Mouse (Mus musculus) midbrain, embryonic 16.5 days (tissue): ENCODE data around the gene Wdfy3. TPM values are rescaled to one million over a fixed set of nuclear protein-coding genes. Genes with fewer than 3 reads are reported as not detected.

Experiments
- ATAC-seq: fragments of 200-750 bp; cut with Nextera tagmentation; 2 replicates; pipeline ENCODE4 v1.8.0; 2017; ENCODE audit warnings: moderate TSS enrichment
- H3K27ac ChIP-seq: fragments of 300-500 bp; sonication (generic); 2 replicates; pipeline ENCODE4 v1.5.1; 2014; ENCODE audit warnings: mild to moderate bottlenecking, low read length, mixed read lengths
- H3K27me3 ChIP-seq: fragments of 300-500 bp; sonication (generic); 2 replicates; pipeline ENCODE4 v1.6.1; 2014; ENCODE audit warnings: low read depth, low read length, mixed read lengths; ENCODE audit not compliant: control insufficient read depth, insufficient read depth
- H3K36me3 ChIP-seq: fragments of 300-500 bp; sonication (generic); 2 replicates; pipeline ENCODE4 v1.6.1; 2014; ENCODE audit warnings: mild to moderate bottlenecking, low read length, moderate library complexity, mixed read lengths; ENCODE audit not compliant: control insufficient read depth, insufficient read depth
- H3K4me1 ChIP-seq: fragments of 300-500 bp; sonication (generic); 2 replicates; pipeline ENCODE4 v1.6.1; 2014; ENCODE audit warnings: mild to moderate bottlenecking, low read length, mixed read lengths; ENCODE audit not compliant: control insufficient read depth, insufficient read depth
- H3K4me2 ChIP-seq: fragments of 300-500 bp; sonication (generic); 2 replicates; pipeline ENCODE4 v1.6.1; 2014; ENCODE audit warnings: mild to moderate bottlenecking, low read length, mixed read lengths
- H3K4me3 ChIP-seq: fragments of 300-500 bp; sonication (generic); 2 replicates; pipeline ENCODE4 v1.5.1; 2014; ENCODE audit warnings: low read depth, mild to moderate bottlenecking, low read length, moderate library complexity, mixed read lengths
- H3K9ac ChIP-seq: fragments of 300-500 bp; sonication (generic); 2 replicates; pipeline ENCODE4 v1.6.1; 2014; ENCODE audit warnings: low read depth, low read length, mixed read lengths
- H3K9me3 ChIP-seq: fragments of 300-500 bp; sonication (generic); replicated peaks from 2 replicates; pipeline ENCODE4 v1.6.1; 2014; ENCODE audit warnings: mild to moderate bottlenecking, low read length, mixed read lengths; ENCODE audit not compliant: control insufficient read depth, poor library complexity, severe bottlenecking
- WGBS: fragments of 180-500 bp; shearing (Covaris S2); extraction: QIAGEN DNeasy Blood & Tissue Kit; methylation state at CpG from one replicate; pipeline ENCODE4 v1.1.7; 2014; 5-methylcytosine and 5-hydroxymethylcytosine counted together
- polyA plus RNA-seq: library from polyadenylated mRNA; unstranded; fragments of >200 nt; fragmentation: Nextera tagmentation; extraction: Ambion mirVana; gene quantifications from 2 replicates; pipeline ENCODE4 v1.2.1, GENCODE M21; 2015

Wdfy3 gene
- polyA plus RNA-seq, 1 experiment from 2014 or later = 27.0 TPM

- Histone ChIP-seq H3K9me3 (no peaks in the 10 kb centered on the region), H3K4me3 (no peak overlapping the region), H3K9ac (no peak overlapping the region), H3K27ac (no peak overlapping the region), H3K36me3 (no peaks in the 10 kb centered on the region), H3K4me2 (no peak overlapping the region), H3K27me3 (no peaks in the 10 kb centered on the region), H3K4me1 (no peaks in the 10 kb centered on the region)
- no peak for ATAC-seq
- WGBS = 90% methylated on average over 8 of the region's 8 CpGs
These were observed 23.1 kb downstream of the Wdfy3 start for GRCm38 (mm10) chr5:102046617-102047116.

- H3K27ac ChIP-seq = no peak overlapping the region
- H3K9ac ChIP-seq = no peak overlapping the region
- ATAC-seq = no peak; the same call in 1 of the 2 replicates
- H3K4me2 ChIP-seq = no peak overlapping the region
- H3K36me3 ChIP-seq = 0 out of 2 replicates have a peak, but pooled peaks cover under 1% of the 10 kb centered on the region
- no peak overlapping the region for H3K4me3 ChIP-seq
- no peaks in the 10 kb centered on the region for H3K9me3 ChIP-seq
- H3K4me1 ChIP-seq = no peaks in the 10 kb centered on the region
- 79% methylated on average over 13 of the region's 13 CpGs for whole genome bisulfite sequencing
- no peaks in the 10 kb centered on the region for H3K27me3 ChIP-seq
These were observed 23.8 kb downstream of the Wdfy3 start for GRCm38 (mm10) chr5:102045636-102046616.

GRCm38 (mm10) chr5:102045177-102045576 lies 24.5 kb downstream of the Wdfy3 start:
- Histone ChIP-seq H3K4me2 (no peak overlapping the region), H3K36me3 (peaks cover 7% of the 10 kb centered on the region; the same call in 1 of the 2 replicates), H3K27me3 (no peaks in the 10 kb centered on the region), H3K9me3 (no peaks in the 10 kb centered on the region), H3K4me1 (no peaks in the 10 kb centered on the region), H3K27ac (no peak overlapping the region), H3K9ac (no peak overlapping the region), H3K4me3 (no peak overlapping the region)
- WGBS = 91% methylated on average over 8 of the region's 8 CpGs
- no peak for ATAC-seq

- no peak overlapping the region for H3K4me3 ChIP-seq
- no peaks in the 10 kb centered on the region for H3K27me3 ChIP-seq
- WGBS = 94% methylated on average over 8 of the region's 8 CpGs
- H3K4me1 ChIP-seq = no peaks in the 10 kb centered on the region
- no peak for ATAC-seq
- no peaks in the 10 kb centered on the region for H3K9me3 ChIP-seq
- H3K36me3 ChIP-seq = peaks cover 25% of the 10 kb centered on the region
- H3K27ac ChIP-seq = no peak overlapping the region
- H3K4me2 ChIP-seq = no peak overlapping the region
- H3K9ac ChIP-seq = no peak overlapping the region
These were observed 36.4 kb downstream of the Wdfy3 start for GRCm38 (mm10) chr5:102033281-102033680.

GRCm38 (mm10) chr5:102032594-102033240 lies 37.0 kb downstream of the Wdfy3 start:
- H3K27me3 ChIP-seq = no peaks in the 10 kb centered on the region
- H3K4me1 ChIP-seq = no peaks in the 10 kb centered on the region
- no peak overlapping the region for H3K4me2 ChIP-seq
- H3K9ac ChIP-seq = no peak overlapping the region
- ATAC-seq = peak; percentile 44; the same call in 1 of the 2 replicates
- no peak overlapping the region for H3K4me3 ChIP-seq
- no peaks in the 10 kb centered on the region for H3K9me3 ChIP-seq
- H3K36me3 ChIP-seq = peaks cover 23% of the 10 kb centered on the region
- 72% methylated on average over 22 of the region's 22 CpGs for WGBS
- no peak overlapping the region for H3K27ac ChIP-seq

- Histone ChIP-seq H3K4me1 (no peaks in the 10 kb centered on the region), H3K36me3 (peaks cover 21% of the 10 kb centered on the region), H3K9ac (no peak overlapping the region), H3K4me3 (no peak overlapping the region), H3K9me3 (no peaks in the 10 kb centered on the region), H3K27me3 (no peaks in the 10 kb centered on the region), H3K27ac (peak overlapping the region; percentile 35; the same call in 1 of the 2 replicates), H3K4me2 (no peak overlapping the region)
- 78% methylated on average over 3 of the region's 3 CpGs for WGBS
- no peak for ATAC-seq
These were observed 37.5 kb downstream of the Wdfy3 start for GRCm38 (mm10) chr5:102032191-102032590.

- Histone ChIP-seq H3K9ac (no peak overlapping the region), H3K4me2 (no peak overlapping the region), H3K9me3 (no peaks in the 10 kb centered on the region), H3K36me3 (peaks cover 9% of the 10 kb centered on the region), H3K27me3 (no peaks in the 10 kb centered on the region), H3K4me1 (no peaks in the 10 kb centered on the region; the same call in 1 of the 2 replicates), H3K27ac (no peak overlapping the region), H3K4me3 (no peak overlapping the region)
- whole genome bisulfite sequencing = 94% methylated on average over 11 of the region's 11 CpGs
- no peak for ATAC-seq
These were observed 46.3 kb downstream of the Wdfy3 start for GRCm38 (mm10) chr5:102023376-102023775.

- no peak for ATAC-seq
These were observed 47.5 kb downstream of the Wdfy3 start for GRCm38 (mm10) chr5:102022018-102022898.

More at GRCm38 (mm10) chr5:102022018-102022898, 47.5 kb downstream of the Wdfy3 start:
- Histone ChIP-seq H3K4me1 (peaks cover 3% of the 10 kb centered on the region; the same call in 1 of the 2 replicates), H3K4me2 (no peak overlapping the region), H3K36me3 (peaks cover 9% of the 10 kb centered on the region), H3K27ac (no peak overlapping the region), H3K9ac (no peak overlapping the region), H3K4me3 (no peak overlapping the region), H3K27me3 (no peaks in the 10 kb centered on the region), H3K9me3 (no peaks in the 10 kb centered on the region)
- WGBS = 77% methylated on average over 16 of the region's 16 CpGs
